Comparison of ENCODE assay signal across 10 mouse cellular contexts in genomic region chr1:124409781-124410180, GRCm38 (mm10).
"Had no signal": no experiment of that assay in that cellular context is flagged by ENCODE, and none has a peak within 500 bp of the region (broad histone marks: within the 10 kb centered on the region; RNA-seq: fewer than 3 reads in every experiment).

No protein-coding gene starts in this region.

- H3K27me3 ChIP-seq: kidney, embryonic 15.5 days; limb, embryonic 13.5 days; neural tube, embryonic 12.5 days; stomach, embryonic 15.5 days had no signal

- H3K4me2 ChIP-seq: kidney, embryonic 15.5 days; limb, embryonic 13.5 days; neural tube, embryonic 12.5 days; stomach, embryonic 15.5 days had no signal

- H3K9ac ChIP-seq: kidney, embryonic 15.5 days; limb, embryonic 13.5 days; liver, embryonic 14.5 days; neural tube, embryonic 12.5 days; stomach, embryonic 15.5 days had no signal

- H3K9me3 ChIP-seq: kidney, embryonic 15.5 days; limb, embryonic 13.5 days; neural tube, embryonic 12.5 days; stomach, embryonic 15.5 days had no signal

- H3K4me3 ChIP-seq: kidney, embryonic 15.5 days; limb, embryonic 13.5 days; neural tube, embryonic 12.5 days; stomach, embryonic 15.5 days had no signal

- H3K27ac ChIP-seq: kidney, embryonic 15.5 days; limb, embryonic 13.5 days; liver, embryonic 14.5 days; neural tube, embryonic 12.5 days; stomach, embryonic 15.5 days had no signal

- H3K36me3 ChIP-seq: kidney, embryonic 15.5 days; limb, embryonic 13.5 days; neural tube, embryonic 12.5 days; stomach, embryonic 15.5 days had no signal

- H3K4me1 ChIP-seq: kidney, embryonic 15.5 days; limb, embryonic 13.5 days; neural tube, embryonic 12.5 days; stomach, embryonic 15.5 days had no signal

- DNase-seq: kidney, adult 2 months; kidney, postnatal 14 days; left cerebral cortex, postnatal 4 days; lung, adult 18-20 months; thymus, postnatal 36 days had no signal
